Mouse (Mus musculus) ES-Bruce4 (cell line): Measurements from ENCODE around the gene Car1.
"Not testable (repeated sequence)": the region's sequence is repeated elsewhere in the genome, so short reads cannot be mapped to it uniquely, and the experiment has no call there.

Experiments used
- CTCF ChIP-seq: IDR thresholded peaks from one replicate; pipeline ENCODE4 v1.8.1; 2011; ENCODE audit warnings: low read depth, low read length
- EP300 ChIP-seq: IDR thresholded peaks from 2 replicates; pipeline ENCODE4 v1.6.1; 2011; ENCODE audit warnings: low read depth, low read length; ENCODE audit not compliant: insufficient read depth
- POLR2A ChIP-seq: IDR thresholded peaks from one replicate; pipeline ENCODE4 v1.8.1; 2011; ENCODE audit warnings: low read length; ENCODE audit not compliant: insufficient read depth

DNA sequence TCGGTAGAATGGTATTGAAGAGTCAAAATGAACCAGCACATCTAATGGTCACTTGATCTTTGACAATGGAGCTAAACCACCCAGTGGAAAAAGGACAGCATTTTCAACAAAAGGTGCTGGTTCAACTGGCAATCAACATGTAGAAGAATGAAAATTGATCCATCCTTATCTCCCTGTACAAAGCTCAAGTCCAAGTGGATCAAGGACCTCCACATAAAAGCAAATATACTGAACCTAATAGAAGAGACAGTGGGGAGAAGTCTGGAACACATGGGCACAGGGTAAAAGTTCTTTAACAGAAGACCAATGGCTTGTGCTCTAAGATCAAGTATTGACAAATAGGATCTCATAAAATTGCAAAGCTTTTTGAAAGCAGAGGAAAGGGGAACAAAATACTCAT is 33.6 kb downstream of the Car1 start:
- TF ChIP-seq EP300, CTCF, POLR2A: not testable (repeated sequence)
